ENCODE assay signal across 8 mouse cellular contexts in genomic region chr2:181364860-181365596, GRCm38 (mm10). TPM values are rescaled to one million over a fixed set of nuclear protein-coding genes. Genes with fewer than 3 reads are reported as not detected.
DNase-seq lines count a peak whose midpoint lies in the region; ATAC-seq and TF ChIP-seq lines count a peak whose summit lies in the region.

Zgpat (plus strand) TSS chr2:181364928.
Arfrp1 (minus strand) TSS chr2:181365404.

- peak within 1 kb of the TSS; percentile 97 for H3K4me2 ChIP-seq in heart, embryonic 11.5 days
- peak within 1 kb of the TSS; percentile 91 for H3K4me2 ChIP-seq in kidney, embryonic 16.5 days (replicated peaks; ENCODE audit: low read depth, low read length)
- peak within 1 kb of the TSS; percentile 97 for H3K4me2 ChIP-seq in myocyte (ENCODE audit: low read depth)

- H3K36me3 ChIP-seq in heart, embryonic 11.5 days (ENCODE audit: control insufficient read depth, insufficient read depth, low read length) = peaks cover 17% of the 10 kb centered on the region
- peaks cover 24% of the 10 kb centered on the region for H3K36me3 ChIP-seq in kidney, embryonic 16.5 days (ENCODE audit: insufficient read depth, low read length)
- peaks cover 15% of the 10 kb centered on the region for H3K36me3 ChIP-seq in liver, adult 2 months (ENCODE audit: control insufficient read depth, insufficient read depth, low read length)
- H3K36me3 ChIP-seq in myocyte (ENCODE audit: control insufficient read depth, insufficient read depth) = peaks cover 29% of the 10 kb centered on the region
- peaks cover 5% of the 10 kb centered on the region for H3K36me3 ChIP-seq in splenic B cell, adult 2 months (ENCODE audit: control insufficient read depth, insufficient read depth, low read length, poor library complexity, severe bottlenecking)

- H3ac ChIP-seq in myocyte (ENCODE audit: control insufficient read depth, insufficient read length) = peak within 1 kb of the TSS; percentile 81

- WGBS in heart, embryonic 11.5 days (ENCODE audit: insufficient replicate concordance) = under 1% methylated on average over 68 of the region's 71 CpGs
- WGBS in kidney, embryonic 16.5 days = under 1% methylated on average over 71 of the region's 71 CpGs
- under 1% methylated on average over 71 of the region's 71 CpGs for WGBS in liver, adult 2 months

- ATAC-seq in erythroblast, adult 5-6 weeks (replicated peaks; ENCODE audit: low FRiP score, poor library complexity, severe bottlenecking) = peak; percentile 89
- peak; percentile 82 for ATAC-seq in heart, embryonic 11.5 days (replicated peaks; ENCODE audit: insufficient number of reproducible peaks, low FRiP score, low TSS enrichment)
- peak; percentile 93 for ATAC-seq in kidney, embryonic 16.5 days (ENCODE audit: low FRiP score, low TSS enrichment)

- H3K9me3 ChIP-seq in heart, embryonic 11.5 days (replicated peaks; ENCODE audit: control insufficient read depth, low read length) = no peaks in the 10 kb centered on the region
- no peaks in the 10 kb centered on the region for H3K9me3 ChIP-seq in kidney, embryonic 16.5 days (ENCODE audit: low read length)

- H3K27me3 ChIP-seq in heart, embryonic 11.5 days (ENCODE audit: control insufficient read depth, insufficient read depth, low read length) = no peaks in the 10 kb centered on the region
- H3K27me3 ChIP-seq in kidney, embryonic 16.5 days (ENCODE audit: insufficient read depth, low read length) = no peaks in the 10 kb centered on the region
- no peaks in the 10 kb centered on the region for H3K27me3 ChIP-seq in liver, adult 2 months (ENCODE audit: control insufficient read depth, insufficient read depth, low read length)
- H3K27me3 ChIP-seq in myocyte (ENCODE audit: control insufficient read depth, insufficient read depth, insufficient read length) = no peaks in the 10 kb centered on the region
- no peaks in the 10 kb centered on the region for H3K27me3 ChIP-seq in splenic B cell, adult 2 months (ENCODE audit: control insufficient read depth, insufficient read depth, low read length, poor library complexity, severe bottlenecking)

- H3K4me3 ChIP-seq in heart, embryonic 11.5 days (ENCODE audit: low read depth, low read length) = peak within 1 kb of the TSS; percentile 94
- peak within 1 kb of the TSS; percentile 64 for H3K4me3 ChIP-seq in kidney, embryonic 16.5 days (ENCODE audit: low read length)
- peak within 1 kb of the TSS; percentile 87 for H3K4me3 ChIP-seq in liver, adult 2 months (ENCODE audit: insufficient read depth, low read depth, low read length)
- H3K4me3 ChIP-seq in myocyte = peak within 1 kb of the TSS; percentile 98

- peak; percentile 88 to 90 for DNase-seq in B cell, adult 2 months
- peak; percentile 97 for DNase-seq in brain, adult 2 months (ENCODE audit: low read depth, low spot score)
- peak; percentile 78 for DNase-seq in liver, adult 2 months (ENCODE audit: extremely low read depth, low read depth, low spot score)
- DNase-seq in splenic B cell, adult 2 months (ENCODE audit: low read depth, low spot score) = peak; percentile 88

- peaks cover 21% of the 10 kb centered on the region for H3K4me1 ChIP-seq in heart, embryonic 11.5 days (ENCODE audit: control insufficient read depth, insufficient read depth, low read length)
- H3K4me1 ChIP-seq in kidney, embryonic 16.5 days (ENCODE audit: insufficient read depth, low read length) = peaks cover 33% of the 10 kb centered on the region
- H3K4me1 ChIP-seq in liver, adult 2 months (ENCODE audit: control insufficient read depth, insufficient read depth, low read length) = peaks cover 14% of the 10 kb centered on the region

- peak within 1 kb of the TSS; percentile 90 for H3K27ac ChIP-seq in heart, embryonic 11.5 days (ENCODE audit: low read depth, low read length)
- peak within 1 kb of the TSS; percentile 94 for H3K27ac ChIP-seq in kidney, embryonic 16.5 days (ENCODE audit: low read length)
- peak within 1 kb of the TSS; percentile 79 for H3K27ac ChIP-seq in liver, adult 2 months (replicated peaks; ENCODE audit: insufficient read depth, low read depth, low read length)

- peak within 1 kb of the TSS; percentile 89 for H3K9ac ChIP-seq in heart, embryonic 11.5 days (ENCODE audit: low read depth, low read length)
- peak within 1 kb of the TSS; percentile 80 for H3K9ac ChIP-seq in kidney, embryonic 16.5 days (replicated peaks; ENCODE audit: low read length)
- H3K9ac ChIP-seq in liver, adult 2 months (ENCODE audit: low read depth, low read length) = peak within 1 kb of the TSS; percentile 95

- no peak for TF ChIP-seq CTCF in liver, adult 2 months (IDR thresholded peaks at IDR 0.05; ENCODE audit: low read depth, low read length)

- TF ChIP-seq POLR2A in liver, adult 2 months (IDR thresholded peaks at IDR 0.05; ENCODE audit: extremely low read depth, insufficient read depth, low read length) = peak; percentile 55; the same call in 1 of the 2 replicates
- peak; percentile 82 for TF ChIP-seq POLR2A in myocyte (IDR thresholded peaks at IDR 0.05; ENCODE audit: insufficient read length, low read depth)

- H3K79me2 ChIP-seq in liver, adult 2 months (ENCODE audit: control insufficient read depth, insufficient read depth, low read length) = peaks cover 11% of the 10 kb centered on the region; the same call in 1 of the 2 replicates
- H3K79me2 ChIP-seq in myocyte (ENCODE audit: control insufficient read depth, insufficient read depth) = peaks cover 64% of the 10 kb centered on the region

TF ChIP-seq in myocyte, 11 proteins besides CTCF, POLR2A, EP300 and RAD21:
- TF ChIP-seq E2F4 (IDR thresholded peaks at IDR 0.05; ENCODE audit: insufficient read depth) (peak; percentile 46), USF1 (IDR thresholded peaks at IDR 0.05; ENCODE audit: low read depth) (peak; percentile 77), POLR2AphosphoS2 (IDR thresholded peaks at IDR 0.05; ENCODE audit: insufficient read length, low read depth) (peak; percentile 72), MYOD1 (IDR thresholded peaks at IDR 0.05; ENCODE audit: control insufficient read depth in 1 of 3, insufficient read length in 2 of 3, low read depth in 2 of 3) (no peak), CEBPB (IDR thresholded peaks at IDR 0.05; ENCODE audit: insufficient read depth, poor library complexity, severe bottlenecking) (no peak), MAX (IDR thresholded peaks at IDR 0.05; ENCODE audit: low read depth) (peak; percentile 65), MYOG (IDR thresholded peaks at IDR 0.05; ENCODE audit: control insufficient read depth in 1 of 3, insufficient read depth in 1 of 3, insufficient read length in 2 of 3, low read depth in 2 of 3) (peak in 1 of 3 experiments; percentile 2)

RNA-seq across cellular contexts. Expression of gene Zgpat, which starts in this region (rescaled TPM):
- 0.77 and 2.3 TPM in 2 replicates for total RNA-seq in erythroblast, adult 5-6 weeks (2015; ENCODE audit: low replicate concordance)
- 10.5 and 11.0 TPM in 2 replicates for total RNA-seq in erythroblast, adult 5-6 weeks (2017; ENCODE audit: low replicate concordance)
- 21.7 and 27.3 TPM in 2 replicates for polyA plus RNA-seq in heart, embryonic 11.5 days (2014; fragmentation: Nextera tagmentation; extraction: Ambion mirVana)
- polyA plus RNA-seq in kidney, embryonic 16.5 days (2015; fragmentation: Nextera tagmentation; extraction: Ambion mirVana) = 48.8 and 50.5 TPM in 2 replicates
- 17.9 and 18.9 TPM in 2 replicates for total RNA-seq in liver, adult 2 months (2014; rRNA removed)
- 18.2 and 22.5 TPM in 2 replicates for polyA plus RNA-seq in liver, adult 2 months (2012; rRNA removed)
- 21.7 TPM for polyA plus RNA-seq in myocyte (2012; fragmentation: generic; extraction: Trizol)

RNA-seq across cellular contexts. Expression of gene Arfrp1, which starts in this region (rescaled TPM):
- total RNA-seq in erythroblast, adult 5-6 weeks (2015; ENCODE audit: low replicate concordance) = 0.96 and 11.1 TPM in 2 replicates
- total RNA-seq in erythroblast, adult 5-6 weeks (2017; ENCODE audit: low replicate concordance) = 4.0 and 13.0 TPM in 2 replicates
- polyA plus RNA-seq in heart, embryonic 11.5 days (2014; fragmentation: Nextera tagmentation; extraction: Ambion mirVana) = 36.3 and 47.5 TPM in 2 replicates
- polyA plus RNA-seq in kidney, embryonic 16.5 days (2015; fragmentation: Nextera tagmentation; extraction: Ambion mirVana) = 72.5 and 73.5 TPM in 2 replicates
- 10.1 and 14.2 TPM in 2 replicates for total RNA-seq in liver, adult 2 months (2014; rRNA removed)
- polyA plus RNA-seq in liver, adult 2 months (2012; rRNA removed) = 11.9 and 15.0 TPM in 2 replicates
- 48.8 TPM for polyA plus RNA-seq in myocyte (2012; fragmentation: generic; extraction: Trizol)

Comparison
In these comparisons a context has a peak if more than half of its experiments do, and no peak if none do; other contexts are left out.
1. Peak in every context shown above with its lines: DNase-seq, ATAC-seq, H3K4me3 ChIP-seq and H3K27ac ChIP-seq.